Mouse (Mus musculus) heart, embryonic 13.5 days (tissue): ENCODE measurements around the gene Mgll. TPM values are rescaled to one million over a fixed set of nuclear protein-coding genes. Genes with fewer than 3 reads are reported as not detected.

ENCODE experiments used
- ATAC-seq: fragments of 200-750 bp; cut with Nextera tagmentation; 2 replicates; pipeline ENCODE4 v1.8.0; 2017; ENCODE audit warnings: moderate TSS enrichment; ENCODE audit not compliant: insufficient number of reproducible peaks, low FRiP score, low TSS enrichment; ENCODE audit errors: extremely low read depth
- H3K27ac ChIP-seq: fragments of 300-500 bp; sonication (generic); replicated peaks from 2 replicates; pipeline ENCODE4 v1.5.1; 2015; ENCODE audit warnings: moderate library complexity, mild to moderate bottlenecking, inconsistent platforms
- H3K27me3 ChIP-seq: fragments of 300-500 bp; sonication (generic); replicated peaks from 2 replicates; pipeline ENCODE4 v1.6.1; 2015; ENCODE audit warnings: mild to moderate bottlenecking, inconsistent platforms
- H3K36me3 ChIP-seq: fragments of 300-500 bp; sonication (generic); 2 replicates; pipeline ENCODE4 v1.6.1; 2015; ENCODE audit warnings: mild to moderate bottlenecking, inconsistent platforms
- H3K4me1 ChIP-seq: fragments of 300-500 bp; sonication (generic); 2 replicates; pipeline ENCODE4 v1.6.1; 2015; ENCODE audit warnings: inconsistent platforms
- H3K4me2 ChIP-seq: fragments of 300-500 bp; sonication (generic); 2 replicates; pipeline ENCODE4 v1.6.1; 2015; ENCODE audit warnings: inconsistent platforms, mild to moderate bottlenecking, moderate library complexity
- H3K4me3 ChIP-seq: fragments of 300-500 bp; sonication (generic); 2 replicates; pipeline ENCODE4 v1.5.1; 2015; ENCODE audit warnings: moderate library complexity, mild to moderate bottlenecking, inconsistent platforms
- H3K9ac ChIP-seq: fragments of 300-500 bp; sonication (generic); 2 replicates; pipeline ENCODE4 v1.6.1; 2015; ENCODE audit warnings: inconsistent platforms, mild to moderate bottlenecking, moderate library complexity
- H3K9me3 ChIP-seq: fragments of 300-500 bp; sonication (generic); 2 replicates; pipeline ENCODE4 v1.6.1; 2016; ENCODE audit warnings: inconsistent platforms
- WGBS: fragments of 180-500 bp; shearing (Covaris S2); methylation state at CpG from one replicate; pipeline ENCODE4 v1.1.7; 2015; ENCODE audit warnings: mixed read lengths; 5-methylcytosine and 5-hydroxymethylcytosine counted together
- polyA plus RNA-seq: library from polyadenylated mRNA; unstranded; fragments of >200 nt; fragmentation: Nextera tagmentation; extraction: Ambion mirVana; gene quantifications from 2 replicates; pipeline ENCODE4 v1.2.1, GENCODE M21; 2015

The Mgll gene
- polyA plus RNA-seq, 1 experiment from 2014 or later: 13.8 TPM

- no peaks in the 10 kb centered on the region for H3K36me3 ChIP-seq
- no peak overlapping the region for H3K4me3 ChIP-seq
- no peak overlapping the region for H3K27ac ChIP-seq
- no peak for ATAC-seq
- no peaks in the 10 kb centered on the region for H3K9me3 ChIP-seq
- no peak overlapping the region for H3K4me2 ChIP-seq
- H3K4me1 ChIP-seq: peaks cover 9% of the 10 kb centered on the region
- no peak overlapping the region for H3K9ac ChIP-seq
- peaks cover 4% of the 10 kb centered on the region; the same call in 1 of the 2 replicates for H3K27me3 ChIP-seq
- WGBS: 68% methylated on average over 17 of the region's 17 CpGs
Measured at GRCm38 (mm10) chr6:88732643-88733613, 8.7 kb downstream of the Mgll start.

GRCm38 (mm10) chr6:88736337-88736736 lies 12.1 kb downstream of the Mgll start:
- H3K4me2 ChIP-seq: no peak overlapping the region
- peaks cover 9% of the 10 kb centered on the region for H3K4me1 ChIP-seq
- H3K27ac ChIP-seq: no peak overlapping the region
- H3K4me3 ChIP-seq: no peak overlapping the region
- no peaks in the 10 kb centered on the region for H3K9me3 ChIP-seq
- no peak overlapping the region for H3K9ac ChIP-seq
- H3K36me3 ChIP-seq: no peaks in the 10 kb centered on the region
- H3K27me3 ChIP-seq: no peaks in the 10 kb centered on the region
- 82% methylated on average over 8 of the region's 8 CpGs for WGBS
- ATAC-seq: no peak

- Histone ChIP-seq H3K9me3 (no peaks in the 10 kb centered on the region), H3K27ac (no peak overlapping the region), H3K4me2 (no peak overlapping the region), H3K9ac (no peak overlapping the region), H3K36me3 (no peaks in the 10 kb centered on the region), H3K4me1 (peaks cover 9% of the 10 kb centered on the region), H3K4me3 (no peak overlapping the region), H3K27me3 (no peaks in the 10 kb centered on the region)
- WGBS: 75% methylated on average over 16 of the region's 16 CpGs
- no peak for ATAC-seq
Measured at GRCm38 (mm10) chr6:88736741-88737508, 12.7 kb downstream of the Mgll start.

GRCm38 (mm10) chr6:88737509-88737888 lies 13.3 kb downstream of the Mgll start:
- Histone ChIP-seq H3K4me1 (peaks cover 9% of the 10 kb centered on the region), H3K27me3 (no peaks in the 10 kb centered on the region), H3K4me2 (no peak overlapping the region), H3K27ac (no peak overlapping the region), H3K4me3 (no peak overlapping the region), H3K9me3 (no peaks in the 10 kb centered on the region), H3K36me3 (no peaks in the 10 kb centered on the region), H3K9ac (no peak overlapping the region)
- ATAC-seq: no peak
- WGBS: 69% methylated on average over 6 of the region's 6 CpGs

- 67% methylated on average over 3 of the region's 3 CpGs for WGBS
- Histone ChIP-seq H3K36me3 (no peaks in the 10 kb centered on the region), H3K4me2 (no peak overlapping the region)
Measured at GRCm38 (mm10) chr6:88741041-88741440, 16.8 kb downstream of the Mgll start.

GRCm38 (mm10) chr6:88741791-88742190 lies 17.6 kb downstream of the Mgll start:
- Histone ChIP-seq H3K9me3 (no peaks in the 10 kb centered on the region), H3K27ac (no peak overlapping the region), H3K4me2 (no peak overlapping the region), H3K36me3 (no peaks in the 10 kb centered on the region), H3K9ac (no peak overlapping the region), H3K27me3 (no peaks in the 10 kb centered on the region), H3K4me1 (peaks cover 7% of the 10 kb centered on the region), H3K4me3 (no peak overlapping the region)
- no peak for ATAC-seq
- WGBS: 79% methylated on average over 3 of the region's 3 CpGs

More at GRCm38 (mm10) chr6:88741041-88741440, 16.8 kb downstream of the Mgll start:
- Histone ChIP-seq H3K4me3 (no peak overlapping the region), H3K27me3 (no peaks in the 10 kb centered on the region), H3K9me3 (no peaks in the 10 kb centered on the region), H3K27ac (no peak overlapping the region), H3K9ac (no peak overlapping the region), H3K4me1 (peaks cover 7% of the 10 kb centered on the region)
- ATAC-seq: no peak

GRCm38 (mm10) chr6:88742286-88743011 lies 18.2 kb downstream of the Mgll start:
- H3K4me2 ChIP-seq: no peak overlapping the region
- no peaks in the 10 kb centered on the region for H3K9me3 ChIP-seq
- 80% methylated on average over 9 of the region's 9 CpGs for whole genome bisulfite sequencing
- H3K4me3 ChIP-seq: no peak overlapping the region
- H3K9ac ChIP-seq: no peak overlapping the region
- H3K27me3 ChIP-seq: no peaks in the 10 kb centered on the region
- peaks cover 7% of the 10 kb centered on the region for H3K4me1 ChIP-seq
- H3K36me3 ChIP-seq: no peaks in the 10 kb centered on the region
- no peak for ATAC-seq
- H3K27ac ChIP-seq: no peak overlapping the region

- H3K36me3 ChIP-seq: no peaks in the 10 kb centered on the region
- H3K4me2 ChIP-seq: no peak overlapping the region
- no peak overlapping the region for H3K9ac ChIP-seq
- H3K4me1 ChIP-seq: peaks cover 7% of the 10 kb centered on the region
- no peak overlapping the region for H3K4me3 ChIP-seq
- H3K9me3 ChIP-seq: no peaks in the 10 kb centered on the region
- WGBS: 69% methylated on average over 14 of the region's 14 CpGs
- ATAC-seq: no peak
- no peak overlapping the region for H3K27ac ChIP-seq
- no peaks in the 10 kb centered on the region for H3K27me3 ChIP-seq
Measured at GRCm38 (mm10) chr6:88743601-88744291, 19.5 kb downstream of the Mgll start.

- H3K27ac ChIP-seq: no peak overlapping the region
- H3K4me1 ChIP-seq: peaks cover 12% of the 10 kb centered on the region
- no peaks in the 10 kb centered on the region for H3K36me3 ChIP-seq
- WGBS: 73% methylated on average over 10 of the region's 10 CpGs
- H3K9me3 ChIP-seq: no peaks in the 10 kb centered on the region
- no peaks in the 10 kb centered on the region; the same call in 1 of the 2 replicates for H3K27me3 ChIP-seq
- no peak for ATAC-seq
- no peak overlapping the region for H3K4me2 ChIP-seq
- H3K4me3 ChIP-seq: no peak overlapping the region
- no peak overlapping the region for H3K9ac ChIP-seq
Measured at GRCm38 (mm10) chr6:88745027-88745426, 20.8 kb downstream of the Mgll start.

GRCm38 (mm10) chr6:88746271-88746670 lies 22.1 kb downstream of the Mgll start:
- ATAC-seq: no peak
- Histone ChIP-seq H3K9me3 (no peaks in the 10 kb centered on the region), H3K36me3 (no peaks in the 10 kb centered on the region), H3K9ac (no peak overlapping the region), H3K27me3 (no peaks in the 10 kb centered on the region; the same call in 1 of the 2 replicates), H3K4me2 (no peak overlapping the region), H3K4me3 (no peak overlapping the region), H3K4me1 (peaks cover 12% of the 10 kb centered on the region), H3K27ac (no peak overlapping the region)
- 76% methylated on average over 8 of the region's 8 CpGs for WGBS
